ENCODE assay signal across 28 mouse cellular contexts in the genomic region with DNA sequence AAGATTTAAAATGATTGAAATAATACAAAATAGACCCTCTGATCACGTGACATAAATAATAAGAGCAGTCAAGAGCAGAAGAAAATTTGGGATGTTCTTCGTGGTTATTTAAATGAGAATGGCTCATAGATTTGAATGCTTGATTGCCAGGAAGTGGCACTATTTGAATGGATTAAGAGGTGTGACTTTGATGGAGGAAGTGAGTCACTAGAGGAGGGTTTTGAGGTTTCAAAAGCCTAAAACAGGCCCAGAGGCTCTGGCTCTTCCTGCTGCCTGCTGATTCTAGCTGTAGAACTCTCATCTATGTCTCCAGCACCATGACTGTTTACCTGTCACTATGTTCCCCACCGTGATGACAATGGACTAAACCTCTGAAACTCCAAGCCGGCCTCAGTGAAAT. TPM values are rescaled to one million over a fixed set of nuclear protein-coding genes. Genes with fewer than 3 reads are reported as not detected.
"Had no signal": no experiment of that assay in that cellular context is flagged by ENCODE, and none has a peak within 500 bp of the region (broad histone marks: within the 10 kb centered on the region; RNA-seq: fewer than 3 reads in every experiment).

No protein-coding gene starts in this region.

- H3K4me2 ChIP-seq: limb, embryonic 13.5 days; liver, embryonic 15.5 days; midbrain, embryonic 11.5 days had no signal

- ATAC-seq: intestine, embryonic 16.5 days had no signal

- H3K4me1 ChIP-seq: liver, embryonic 15.5 days had no signal

- H3K27me3 ChIP-seq: limb, embryonic 13.5 days had no signal

- H3K27ac ChIP-seq: kidney, postnatal 0 days; layer of hippocampus, adult 2 months; limb, embryonic 10.5 days; limb, embryonic 13.5 days; liver, embryonic 15.5 days; stomach, postnatal 0 days had no signal

- H3K9me3 ChIP-seq: limb, embryonic 10.5 days; limb, embryonic 13.5 days; liver, embryonic 15.5 days had no signal

- H3K36me3 ChIP-seq: limb, embryonic 10.5 days; limb, embryonic 13.5 days; liver, embryonic 15.5 days had no signal

- H3K9ac ChIP-seq: limb, embryonic 13.5 days; liver, embryonic 15.5 days had no signal

- DNase-seq: kidney, adult 18-20 months; kidney, adult 9 months; kidney, postnatal 25 days; layer of hippocampus, adult 9-11 months; liver; lung, adult 2 months; lung, postnatal 14 days; lung, postnatal 4 days; midbrain, embryonic 14.5 days; right cerebral cortex, adult 18-20 months; right cerebral cortex, postnatal 14 days; right cerebral cortex, postnatal 4 days; thymus, adult 2 months; thymus, postnatal 14 days had no signal

- H3K4me3 ChIP-seq: layer of hippocampus, adult 2 months; limb, embryonic 10.5 days; limb, embryonic 13.5 days; liver, embryonic 15.5 days had no signal

RNA-seq across cellular contexts. Expression of a gene that starts 12.1 kb away (rescaled TPM):
- polyA plus RNA-seq: limb, embryonic 10.5 days; liver, embryonic 15.5 days; midbrain, embryonic 11.5 days; midbrain, embryonic 14.5 days; midbrain, postnatal 0 days; neural tube, embryonic 11.5 days; neural tube, embryonic 14.5 days; stomach, embryonic 14.5 days had no signal

RNA-seq across cellular contexts. Expression of a gene that starts 16.4 kb away (rescaled TPM):
- polyA plus RNA-seq: intestine, embryonic 16.5 days; kidney, postnatal 0 days; large intestine, adult 2 months; limb, embryonic 10.5 days; limb, embryonic 13.5 days; liver, embryonic 15.5 days; lung, adult 2 months; lung, embryonic 16.5 days; midbrain, embryonic 11.5 days; midbrain, embryonic 14.5 days; midbrain, postnatal 0 days; neural tube, embryonic 11.5 days; neural tube, embryonic 14.5 days; stomach, embryonic 14.5 days; stomach, postnatal 0 days; thymus, adult 2 months had no signal

RNA-seq across cellular contexts. Expression of a gene that starts 37.8 kb away (rescaled TPM):
- polyA plus RNA-seq: intestine, embryonic 16.5 days; kidney, postnatal 0 days; large intestine, adult 2 months; limb, embryonic 10.5 days; limb, embryonic 13.5 days; liver, embryonic 15.5 days; lung, adult 2 months; lung, embryonic 16.5 days; midbrain, embryonic 11.5 days; midbrain, embryonic 14.5 days; midbrain, postnatal 0 days; neural tube, embryonic 11.5 days; neural tube, embryonic 14.5 days; stomach, embryonic 14.5 days; stomach, postnatal 0 days; thymus, adult 2 months had no signal
